Mouse (Mus musculus) CH12.LX (cell line): ENCODE results near the gene Cd163l1. TPM values are rescaled to one million over a fixed set of nuclear protein-coding genes. Genes with fewer than 3 reads are reported as not detected.

Source experiments
- DNase-seq: peaks from one replicate; pipeline ENCODE4 v3.0.0-alpha.2; 2013; ENCODE audit errors: extremely low read depth
- H3K27ac ChIP-seq: 2 replicates; pipeline ENCODE4 v1.5.1; 2012; ENCODE audit warnings: low read depth, mild to moderate bottlenecking, control low read depth, moderate library complexity; ENCODE audit not compliant: insufficient read depth
- H3K27me3 ChIP-seq: replicated peaks from 2 replicates; pipeline ENCODE3; 2012; ENCODE audit warnings: inconsistent platforms
- H3K36me3 ChIP-seq, 2 experiments: replicated peaks in 1 of 2; 2 replicates each; pipeline versions ENCODE3 to v1.6.1; 2012; ENCODE audit warnings: inconsistent platforms in 1 of 2, low read length in 1 of 2, mild to moderate bottlenecking in 1 of 2, mixed read lengths in 1 of 2, moderate library complexity in 1 of 2; ENCODE audit not compliant: control insufficient read depth in 1 of 2, insufficient read depth in 1 of 2
- H3K4me1 ChIP-seq, 2 experiments: 2 replicates each; pipeline ENCODE4 v1.6.1; 2012; ENCODE audit warnings: inconsistent platforms in 1 of 2, moderate library complexity in 1 of 2; ENCODE audit not compliant: insufficient read depth in 2 of 2, control insufficient read depth in 1 of 2
- H3K4me2 ChIP-seq: 2 replicates; pipeline ENCODE4 v1.6.1; 2012; ENCODE audit warnings: low read depth, mild to moderate bottlenecking, control low read depth; ENCODE audit not compliant: poor library complexity, insufficient read depth, severe bottlenecking
- H3K4me3 ChIP-seq, 3 experiments: fragments of 150-350 bp in 1 of 3; sonication (generic) in 1 of 3; replicated peaks in 1 of 3; 2 replicates each; pipeline versions ENCODE3 to v1.5.1; 2011 to 2012; ENCODE audit warnings: low read depth in 2 of 3, low read length in 2 of 3, mild to moderate bottlenecking in 2 of 3, moderate library complexity in 2 of 3, control low read depth in 1 of 3, improper control_type of control experiment in 1 of 3, inconsistent platforms in 1 of 3, mixed read lengths in 1 of 3; ENCODE audit not compliant: poor library complexity in 1 of 3
- H3K79me2 ChIP-seq: replicated peaks from 2 replicates; pipeline ENCODE4 v1.6.1; 2012; ENCODE audit warnings: mild to moderate bottlenecking, moderate library complexity; ENCODE audit not compliant: control insufficient read depth, poor library complexity, insufficient read depth, severe bottlenecking; ENCODE audit errors: extremely low read depth
- H3K9ac ChIP-seq: 2 replicates; pipeline ENCODE4 v1.6.1; 2012; ENCODE audit warnings: low read depth, mild to moderate bottlenecking, control low read depth, moderate library complexity; ENCODE audit not compliant: insufficient read depth
- H3K9me3 ChIP-seq: replicated peaks from 2 replicates; pipeline ENCODE3; 2012; ENCODE audit warnings: low read length, inconsistent platforms, mixed read lengths
- BHLHE40 ChIP-seq: IDR thresholded peaks from 2 replicates; pipeline ENCODE4 v1.6.1; 2011; ENCODE audit warnings: mild to moderate bottlenecking, low read depth, low read length, improper control_type of control experiment
- E2F4 ChIP-seq: IDR thresholded peaks from 2 replicates; pipeline ENCODE4 v1.6.1; 2011; ENCODE audit warnings: low read depth, low read length, improper control_type of control experiment; ENCODE audit not compliant: insufficient replicate concordance
- GABPA ChIP-seq: IDR thresholded peaks from 2 replicates; pipeline ENCODE4 v1.6.1; 2012; ENCODE audit warnings: low read depth, low read length, improper control_type of control experiment, inconsistent platforms; ENCODE audit not compliant: insufficient replicate concordance
- IRF4 ChIP-seq: IDR thresholded peaks from 2 replicates; pipeline ENCODE4 v1.6.1; 2014; ENCODE audit warnings: low read depth, mild to moderate bottlenecking, inconsistent platforms, low read length, improper control_type of control experiment
- JUND ChIP-seq: conservative IDR thresholded peaks from 2 replicates; pipeline ENCODE4 v1.6.1; 2011; ENCODE audit warnings: low read depth, low read length, improper control_type of control experiment
- MAZ ChIP-seq: IDR thresholded peaks from 2 replicates; pipeline ENCODE4 v1.6.1; 2012; ENCODE audit warnings: low read depth, mild to moderate bottlenecking, inconsistent platforms, low read length, improper control_type of control experiment, moderate library complexity
- MEF2A ChIP-seq: IDR thresholded peaks from 2 replicates; pipeline ENCODE4 v1.6.1; 2014; ENCODE audit warnings: low read depth, mild to moderate bottlenecking, inconsistent platforms, low read length, improper control_type of control experiment, borderline replicate concordance
- POLR2A ChIP-seq: IDR thresholded peaks from 2 replicates; pipeline ENCODE4 v1.6.1; 2011; ENCODE audit warnings: low read depth, mild to moderate bottlenecking, improper control_type of control experiment, low read length
- RCOR1 ChIP-seq: conservative IDR thresholded peaks from 2 replicates; pipeline ENCODE4 v1.6.1; 2012; ENCODE audit warnings: low read depth, mild to moderate bottlenecking, inconsistent platforms, low read length, improper control_type of control experiment
- SIN3A ChIP-seq: IDR thresholded peaks from 2 replicates; pipeline ENCODE4 v1.6.1; 2012; ENCODE audit warnings: low read length, improper control_type of control experiment, inconsistent platforms
- SMC3 ChIP-seq: IDR thresholded peaks from 2 replicates; pipeline ENCODE4 v1.6.1; 2011; ENCODE audit warnings: low read depth, low read length, improper control_type of control experiment
- TCF12 ChIP-seq: IDR thresholded peaks from 2 replicates; pipeline ENCODE4 v1.6.1; 2014; ENCODE audit warnings: low read depth, mild to moderate bottlenecking, inconsistent platforms, low read length, improper control_type of control experiment
- USF1 ChIP-seq: IDR thresholded peaks from 2 replicates; pipeline ENCODE4 v1.6.1; 2014; ENCODE audit warnings: low read depth, mild to moderate bottlenecking, inconsistent platforms, low read length, improper control_type of control experiment
- ZKSCAN1 ChIP-seq: IDR thresholded peaks from 2 replicates; pipeline ENCODE4 v1.6.1; 2012; ENCODE audit warnings: low read depth, inconsistent platforms, low read length, improper control_type of control experiment, borderline replicate concordance
- ZNF384 ChIP-seq: IDR thresholded peaks from 2 replicates; pipeline ENCODE4 v1.6.1; 2012; ENCODE audit warnings: low read depth, low read length, improper control_type of control experiment, inconsistent platforms
- dilution Hi-C: fragments of 300-500 bp; cut with MboI; formaldehyde crosslinking; loops from 2 replicates; pipeline ENCODE4 v1.14.3; 2020; ENCODE audit warnings: low sequenced_read_pairs; ENCODE audit not compliant: extremely low pct_unique_long_range_greater_than_20kb, extremely low pct_ligation_motif_present
- in situ Hi-C: fragments of 300-500 bp; cut with MboI; formaldehyde crosslinking; loops from 3 replicates; pipeline ENCODE4 v1.14.3; 2019; ENCODE audit warnings: low sequenced_read_pairs, low pct_ligation_motif_present, low pct_unique_long_range_greater_than_20kb, mixed read lengths
- polyA plus RNA-seq: library from polyadenylated mRNA; unstranded; fragments of >175 nt; gene quantifications from 2 replicates; pipeline ENCODE4 v1.2.1, GENCODE M21; 2012; ENCODE audit warnings: low read depth; ENCODE audit not compliant: insufficient read length
- total RNA-seq, 2 experiments: library from RNA; depleted of rRNA; stranded (reverse); fragments of 300-350 nt in 1 of 2; fragments of >200 nt in 1 of 2; gene quantifications; 2 replicates each; pipeline ENCODE4 v1.2.3; 2012 to 2014

Gene Cd163l1
- total and polyA plus RNA-seq, 3 experiments, result not detected

GRCm38 (mm10) chr7:140170863-140171262 lies 47.2 kb upstream of the Cd163l1 start:
- Histone ChIP-seq H3K27me3 (peaks cover 68% of the 10 kb centered on the region), H3K9ac (no peak overlapping the region), H3K36me3 (no peaks in the 10 kb centered on the region), H3K27ac (no peak overlapping the region)
- DNase-seq, result no peak
- TF ChIP-seq SMC3 (no peak), RCOR1 (no peak), ZNF384 (no peak), SIN3A (no peak)
- TF ChIP-seq, all 38 proteins: peak for 0
- dilution Hi-C loops, result no loop called here
- Histone ChIP-seq H3K4me1 (no peaks in the 10 kb centered on the region), H3K4me3 (no peak overlapping the region), H3K4me2 (no peak overlapping the region), H3K9me3 (peaks cover 8% of the 10 kb centered on the region), H3K79me2 (no peaks in the 10 kb centered on the region)
- in situ Hi-C loops, result no loop called here

GRCm38 (mm10) chr7:140172936-140173335 lies 45.1 kb upstream of the Cd163l1 start, which contains the start of gene Olfr523:
Gene Olfr523 (plus strand): TSS chr7:140173217.
- H3K79me2 ChIP-seq, result no peaks in the 10 kb centered on the region
- no peak within 1 kb of the TSS for H3K9ac ChIP-seq
- H3K36me3 ChIP-seq, result no peaks in the 10 kb centered on the region
- H3K4me1 ChIP-seq, result no peaks in the 10 kb centered on the region
- H3K4me2 ChIP-seq, result no peak within 1 kb of the TSS
- no peak for DNase-seq
- dilution Hi-C loops, result no loop called here
- H3K9me3 ChIP-seq, result peaks cover 8% of the 10 kb centered on the region
- no peak within 1 kb of the TSS for H3K4me3 ChIP-seq
- in situ Hi-C loops, result no loop called here
- TF ChIP-seq SIN3A (no peak), JUND (no peak), ZKSCAN1 (no peak), RCOR1 (no peak), E2F4 (no peak), USF1 (no peak), TCF12 (no peak), MAZ (no peak), MEF2A (no peak), GABPA (no peak), BHLHE40 (no peak), IRF4 (no peak), ZNF384 (no peak), POLR2A (no peak)
- H3K27me3 ChIP-seq, result peaks cover 79% of the 10 kb centered on the region
- no peak within 1 kb of the TSS for H3K27ac ChIP-seq
